Mouse (Mus musculus): ENCODE data around the gene Slc25a21.

GRCm38 (mm10) chr12:57197363-57198026 lies at the start of gene Slc25a21:
- TF ChIP-seq CTCF (IDR thresholded peaks at IDR 0.05; ENCODE audit: low read depth, low read length) (no peak), POLR2A (IDR thresholded peaks at IDR 0.05; ENCODE audit: extremely low read depth, insufficient read depth, low read length) (no peak)
